Mouse (Mus musculus) C2C12 (cell line): ENCODE data around the gene Plekhs1. TPM values are rescaled to one million over a fixed set of nuclear protein-coding genes. Genes with fewer than 3 reads are reported as not detected.
"Not testable (repeated sequence)": the region's sequence is repeated elsewhere in the genome, so short reads cannot be mapped to it uniquely, and the experiment has no call there.

ENCODE experiments used
- H3K27me3 ChIP-seq: one replicate; pipeline ENCODE4 v1.6.1; 2011; ENCODE audit not compliant: control insufficient read depth, insufficient read depth, insufficient read length
- H3K36me3 ChIP-seq: one replicate; pipeline ENCODE4 v1.6.1; 2011; ENCODE audit not compliant: control insufficient read depth, insufficient read depth
- H3K4me3 ChIP-seq: one replicate; pipeline ENCODE4 v1.5.1; 2011; ENCODE audit warnings: mild to moderate bottlenecking, control low read depth; ENCODE audit not compliant: poor library complexity, insufficient read depth, severe bottlenecking
- H3K79me2 ChIP-seq: one replicate; pipeline ENCODE4 v1.6.1; 2011; ENCODE audit not compliant: control insufficient read depth, insufficient read depth
- H3K79me3 ChIP-seq: one replicate; pipeline ENCODE4 v1.6.1; 2011; ENCODE audit warnings: low read depth, control low read depth
- H3ac ChIP-seq: one replicate; pipeline ENCODE3; 2011; ENCODE audit warnings: low read depth; ENCODE audit not compliant: control insufficient read depth, insufficient read length
- CEBPB ChIP-seq: IDR thresholded peaks from one replicate; pipeline ENCODE4 v1.6.1; 2011; ENCODE audit warnings: low read depth, mild to moderate bottlenecking, control low read depth, moderate library complexity
- CTCF ChIP-seq: IDR thresholded peaks from one replicate; pipeline ENCODE4 v1.5.1; 2011; ENCODE audit not compliant: control insufficient read depth, insufficient read depth, insufficient read length
- FOSL1 ChIP-seq: IDR thresholded peaks from one replicate; pipeline ENCODE4 v1.8.0; 2011; ENCODE audit warnings: mild to moderate bottlenecking, low read length; ENCODE audit not compliant: poor library complexity, insufficient read depth, severe bottlenecking
- MAX ChIP-seq: IDR thresholded peaks from one replicate; pipeline ENCODE4 v1.6.1; 2011; ENCODE audit warnings: mild to moderate bottlenecking, control low read depth
- MYOD1 ChIP-seq: IDR thresholded peaks from one replicate; pipeline ENCODE4 v1.6.1; 2011; ENCODE audit warnings: low read depth; ENCODE audit not compliant: control insufficient read depth, insufficient read length
- MYOG ChIP-seq: IDR thresholded peaks from one replicate; pipeline ENCODE4 v1.6.1; 2011; ENCODE audit not compliant: control insufficient read depth, insufficient read length; ENCODE audit errors: extremely low read depth
- USF1 ChIP-seq: IDR thresholded peaks from one replicate; pipeline ENCODE4 v1.6.1; 2011; ENCODE audit warnings: low read depth, mild to moderate bottlenecking, control low read depth, moderate library complexity
- polyA plus RNA-seq: library from polyadenylated mRNA; unstranded; fragments of >200 nt; fragmentation: generic; extraction: Trizol; gene quantifications from one replicate; pipeline ENCODE4 v1.2.1, GENCODE M21; 2012; ENCODE audit warnings: missing spikeins

Gene Plekhs1
- polyA plus RNA-seq, 1 experiment = not detected

GRCm38 (mm10) chr19:56487339-56487738, 25.9 kb downstream of the Plekhs1 start:
- TF ChIP-seq MYOG (no peak), FOSL1 (no peak), MYOD1 (no peak), CEBPB (no peak), USF1 (no peak), CTCF (no peak), MAX (no peak)
- Histone ChIP-seq H3K36me3 (no peaks in the 10 kb centered on the region), H3K79me2 (no peaks in the 10 kb centered on the region), H3ac (no peak overlapping the region), H3K79me3 (no peaks in the 10 kb centered on the region), H3K27me3 (no peaks in the 10 kb centered on the region), H3K4me3 (no peak overlapping the region)

GRCm38 (mm10) chr19:56489601-56490000, 28.2 kb downstream of the Plekhs1 start:
- H3ac ChIP-seq = no peak overlapping the region
- no peak for TF ChIP-seq FOSL1
- no peak for TF ChIP-seq MYOG
- TF ChIP-seq MYOD1 = no peak
- TF ChIP-seq MAX = no peak
- no peak for TF ChIP-seq USF1
- TF ChIP-seq CEBPB = no peak
- no peak for TF ChIP-seq CTCF

GRCm38 (mm10) chr19:56494157-56494556, 32.7 kb downstream of the Plekhs1 start:
- H3K79me3 ChIP-seq, H3K36me3 ChIP-seq, H3ac ChIP-seq, H3K4me3 ChIP-seq, H3K27me3 ChIP-seq, H3K79me2 ChIP-seq: not testable (repeated sequence)

More at GRCm38 (mm10) chr19:56489601-56490000, 28.2 kb downstream of the Plekhs1 start:
- H3K36me3 ChIP-seq = no peaks in the 10 kb centered on the region
- H3K79me3 ChIP-seq = no peaks in the 10 kb centered on the region
- H3K79me2 ChIP-seq = no peaks in the 10 kb centered on the region
- H3K4me3 ChIP-seq = no peak overlapping the region
- H3K27me3 ChIP-seq = no peaks in the 10 kb centered on the region

GRCm38 (mm10) chr19:56503069-56503468, 41.6 kb downstream of the Plekhs1 start:
- H3K27me3 ChIP-seq, H3K79me3 ChIP-seq: not testable (repeated sequence)

GRCm38 (mm10) chr19:56503525-56503924, 42.1 kb downstream of the Plekhs1 start:
- H3K4me3 ChIP-seq, H3K27me3 ChIP-seq, H3K79me2 ChIP-seq, H3K79me3 ChIP-seq, H3K36me3 ChIP-seq, H3ac ChIP-seq: not testable (repeated sequence)

More at GRCm38 (mm10) chr19:56503069-56503468, 41.6 kb downstream of the Plekhs1 start:
- not testable (repeated sequence) for H3ac ChIP-seq, H3K4me3 ChIP-seq, H3K79me2 ChIP-seq, H3K36me3 ChIP-seq

GRCm38 (mm10) chr19:56511207-56511606, 49.8 kb downstream of the Plekhs1 start:
- not testable (repeated sequence) for H3K36me3 ChIP-seq, H3K79me3 ChIP-seq, H3ac ChIP-seq, H3K4me3 ChIP-seq, H3K27me3 ChIP-seq, H3K79me2 ChIP-seq

GRCm38 (mm10) chr19:56513527-56513926, 52.1 kb downstream of the Plekhs1 start:
- not testable (repeated sequence) for H3ac ChIP-seq, H3K36me3 ChIP-seq, H3K4me3 ChIP-seq, H3K79me2 ChIP-seq, H3K27me3 ChIP-seq, H3K79me3 ChIP-seq

GRCm38 (mm10) chr19:56519408-56519807, 58.0 kb downstream of the Plekhs1 start:
- H3K36me3 ChIP-seq, H3K4me3 ChIP-seq, H3K27me3 ChIP-seq, H3K79me3 ChIP-seq, H3K79me2 ChIP-seq, H3ac ChIP-seq: not testable (repeated sequence)

GRCm38 (mm10) chr19:56530529-56530928, 69.1 kb downstream of the Plekhs1 start:
- not testable (repeated sequence) for H3K36me3 ChIP-seq, H3K27me3 ChIP-seq, H3K4me3 ChIP-seq, H3ac ChIP-seq, H3K79me3 ChIP-seq, H3K79me2 ChIP-seq
